In genomic region chr5:51949996-51950395, GRCm38 (mm10) we compare ENCODE assay signal across 14 mouse cellular contexts.
"Had no signal": no experiment of that assay in that cellular context is flagged by ENCODE, and none has a peak within 500 bp of the region (broad histone marks: within the 10 kb centered on the region; RNA-seq: fewer than 3 reads in every experiment).

No protein-coding gene starts in this region.

- H3K4me1 ChIP-seq: midbrain, embryonic 13.5 days; midbrain, embryonic 15.5 days; neural tube, embryonic 12.5 days; stomach, embryonic 15.5 days had no signal

- H3K4me2 ChIP-seq: lung, embryonic 14.5 days; midbrain, embryonic 11.5 days; midbrain, embryonic 13.5 days; midbrain, embryonic 15.5 days; neural tube, embryonic 12.5 days; stomach, embryonic 15.5 days had no signal

- DNase-seq: lung, adult 18-20 months; lung, embryonic 14.5 days; lung, postnatal 14 days; lung, postnatal 36 days; right cerebral cortex, postnatal 14 days; thymus, postnatal 14 days; thymus, postnatal 36 days had no signal

- H3K27ac ChIP-seq: macrophage; midbrain, embryonic 13.5 days; midbrain, embryonic 15.5 days; neural tube, embryonic 12.5 days; stomach, embryonic 15.5 days; stomach, postnatal 0 days had no signal

- H3K9me3 ChIP-seq: midbrain, embryonic 13.5 days; midbrain, embryonic 15.5 days; neural tube, embryonic 12.5 days; stomach, embryonic 15.5 days had no signal

- H3K9ac ChIP-seq: lung, embryonic 14.5 days; midbrain, embryonic 13.5 days; midbrain, embryonic 15.5 days; neural tube, embryonic 12.5 days; stomach, embryonic 15.5 days had no signal

- ATAC-seq: midbrain, embryonic 13.5 days; midbrain, embryonic 15.5 days had no signal

- H3K4me3 ChIP-seq: midbrain, embryonic 13.5 days; midbrain, embryonic 15.5 days; neural tube, embryonic 12.5 days; stomach, embryonic 15.5 days had no signal

- H3K36me3 ChIP-seq: midbrain, embryonic 13.5 days; midbrain, embryonic 15.5 days; neural tube, embryonic 12.5 days; stomach, embryonic 15.5 days had no signal

- H3K27me3 ChIP-seq: midbrain, embryonic 13.5 days; midbrain, embryonic 15.5 days; neural tube, embryonic 12.5 days; stomach, embryonic 15.5 days had no signal
